Mouse (Mus musculus) CH12.LX (cell line): Measurements from ENCODE around the gene Lrrc58. TPM values are rescaled to one million over a fixed set of nuclear protein-coding genes. Genes with fewer than 3 reads are reported as not detected.

ENCODE experiments used
- DNase-seq: peaks from one replicate; pipeline ENCODE4 v3.0.0-alpha.2; 2013; ENCODE audit errors: extremely low read depth
- H3K27ac ChIP-seq: 2 replicates; pipeline ENCODE4 v1.5.1; 2012; ENCODE audit warnings: low read depth, mild to moderate bottlenecking, control low read depth, moderate library complexity; ENCODE audit not compliant: insufficient read depth
- H3K27me3 ChIP-seq: replicated peaks from 2 replicates; pipeline ENCODE3; 2012; ENCODE audit warnings: inconsistent platforms
- H3K36me3 ChIP-seq, 2 experiments: replicated peaks in 1 of 2; 2 replicates each; pipeline versions ENCODE3 to v1.6.1; 2012; ENCODE audit warnings: inconsistent platforms in 1 of 2, low read length in 1 of 2, mild to moderate bottlenecking in 1 of 2, mixed read lengths in 1 of 2, moderate library complexity in 1 of 2; ENCODE audit not compliant: control insufficient read depth in 1 of 2, insufficient read depth in 1 of 2
- H3K4me1 ChIP-seq, 2 experiments: 2 replicates each; pipeline ENCODE4 v1.6.1; 2012; ENCODE audit warnings: inconsistent platforms in 1 of 2, moderate library complexity in 1 of 2; ENCODE audit not compliant: insufficient read depth in 2 of 2, control insufficient read depth in 1 of 2
- H3K4me2 ChIP-seq: 2 replicates; pipeline ENCODE4 v1.6.1; 2012; ENCODE audit warnings: low read depth, mild to moderate bottlenecking, control low read depth; ENCODE audit not compliant: poor library complexity, insufficient read depth, severe bottlenecking
- H3K4me3 ChIP-seq, 3 experiments: fragments of 150-350 bp in 1 of 3; sonication (generic) in 1 of 3; replicated peaks in 1 of 3; 2 replicates each; pipeline versions ENCODE3 to v1.5.1; 2011 to 2012; ENCODE audit warnings: low read depth in 2 of 3, low read length in 2 of 3, mild to moderate bottlenecking in 2 of 3, moderate library complexity in 2 of 3, control low read depth in 1 of 3, improper control_type of control experiment in 1 of 3, inconsistent platforms in 1 of 3, mixed read lengths in 1 of 3; ENCODE audit not compliant: poor library complexity in 1 of 3
- H3K79me2 ChIP-seq: replicated peaks from 2 replicates; pipeline ENCODE4 v1.6.1; 2012; ENCODE audit warnings: mild to moderate bottlenecking, moderate library complexity; ENCODE audit not compliant: control insufficient read depth, poor library complexity, insufficient read depth, severe bottlenecking; ENCODE audit errors: extremely low read depth
- H3K9ac ChIP-seq: 2 replicates; pipeline ENCODE4 v1.6.1; 2012; ENCODE audit warnings: low read depth, mild to moderate bottlenecking, control low read depth, moderate library complexity; ENCODE audit not compliant: insufficient read depth
- H3K9me3 ChIP-seq: replicated peaks from 2 replicates; pipeline ENCODE3; 2012; ENCODE audit warnings: low read length, inconsistent platforms, mixed read lengths
- CTCF ChIP-seq, 2 experiments: IDR thresholded peaks in 1 of 2; conservative IDR thresholded peaks in 1 of 2; 2 replicates each; pipeline ENCODE4 v1.5.1; 2011 to 2012; ENCODE audit warnings: low read depth in 2 of 2, low read length in 2 of 2, improper control_type of control experiment in 1 of 2, inconsistent platforms in 1 of 2, mild to moderate bottlenecking in 1 of 2, moderate library complexity in 1 of 2
- GABPA ChIP-seq: IDR thresholded peaks from 2 replicates; pipeline ENCODE4 v1.6.1; 2012; ENCODE audit warnings: low read depth, low read length, improper control_type of control experiment, inconsistent platforms; ENCODE audit not compliant: insufficient replicate concordance
- JUND ChIP-seq: conservative IDR thresholded peaks from 2 replicates; pipeline ENCODE4 v1.6.1; 2011; ENCODE audit warnings: low read depth, low read length, improper control_type of control experiment
- MAX ChIP-seq: IDR thresholded peaks from 2 replicates; pipeline ENCODE4 v1.6.1; 2011; ENCODE audit warnings: low read length, improper control_type of control experiment
- MAZ ChIP-seq: IDR thresholded peaks from 2 replicates; pipeline ENCODE4 v1.6.1; 2012; ENCODE audit warnings: low read depth, mild to moderate bottlenecking, inconsistent platforms, low read length, improper control_type of control experiment, moderate library complexity
- NELFE ChIP-seq: IDR thresholded peaks from 2 replicates; pipeline ENCODE4 v1.6.1; 2011; ENCODE audit warnings: low read depth, low read length, improper control_type of control experiment
- NRF1 ChIP-seq: IDR thresholded peaks from 2 replicates; pipeline ENCODE4 v1.6.1; 2014; ENCODE audit warnings: low read depth, mild to moderate bottlenecking, inconsistent platforms, low read length, improper control_type of control experiment, moderate library complexity
- PAX5 ChIP-seq: IDR thresholded peaks from 2 replicates; pipeline ENCODE4 v1.6.1; 2012; ENCODE audit warnings: low read length, inconsistent platforms, mixed read lengths
- POLR2A ChIP-seq: IDR thresholded peaks from 2 replicates; pipeline ENCODE4 v1.6.1; 2011; ENCODE audit warnings: low read depth, mild to moderate bottlenecking, improper control_type of control experiment, low read length
- RAD21 ChIP-seq: IDR thresholded peaks from 2 replicates; pipeline ENCODE4 v1.6.1; 2011; ENCODE audit warnings: low read depth, mild to moderate bottlenecking, low read length, improper control_type of control experiment, moderate library complexity
- SMC3 ChIP-seq: IDR thresholded peaks from 2 replicates; pipeline ENCODE4 v1.6.1; 2011; ENCODE audit warnings: low read depth, low read length, improper control_type of control experiment
- UBTF ChIP-seq: IDR thresholded peaks from 2 replicates; pipeline ENCODE4 v1.6.1; 2012; ENCODE audit warnings: low read depth, mild to moderate bottlenecking, inconsistent platforms, low read length, improper control_type of control experiment, moderate library complexity
- ZNF384 ChIP-seq: IDR thresholded peaks from 2 replicates; pipeline ENCODE4 v1.6.1; 2012; ENCODE audit warnings: low read depth, low read length, improper control_type of control experiment, inconsistent platforms
- dilution Hi-C: fragments of 300-500 bp; cut with MboI; formaldehyde crosslinking; loops from 2 replicates; pipeline ENCODE4 v1.14.3; 2020; ENCODE audit warnings: low sequenced_read_pairs; ENCODE audit not compliant: extremely low pct_unique_long_range_greater_than_20kb, extremely low pct_ligation_motif_present
- in situ Hi-C: fragments of 300-500 bp; cut with MboI; formaldehyde crosslinking; loops from 3 replicates; pipeline ENCODE4 v1.14.3; 2019; ENCODE audit warnings: low sequenced_read_pairs, low pct_ligation_motif_present, low pct_unique_long_range_greater_than_20kb, mixed read lengths
- polyA plus RNA-seq: library from polyadenylated mRNA; unstranded; fragments of >175 nt; gene quantifications from 2 replicates; pipeline ENCODE4 v1.2.1, GENCODE M21; 2012; ENCODE audit warnings: low read depth; ENCODE audit not compliant: insufficient read length
- total RNA-seq, 2 experiments: library from RNA; depleted of rRNA; stranded (reverse); fragments of 300-350 nt in 1 of 2; fragments of >200 nt in 1 of 2; gene quantifications; 2 replicates each; pipeline ENCODE4 v1.2.3; 2012 to 2014

Lrrc58 gene
- total and polyA plus RNA-seq, 3 experiments, result 17.4 to 30.8 (median 28.4) TPM

DNA sequence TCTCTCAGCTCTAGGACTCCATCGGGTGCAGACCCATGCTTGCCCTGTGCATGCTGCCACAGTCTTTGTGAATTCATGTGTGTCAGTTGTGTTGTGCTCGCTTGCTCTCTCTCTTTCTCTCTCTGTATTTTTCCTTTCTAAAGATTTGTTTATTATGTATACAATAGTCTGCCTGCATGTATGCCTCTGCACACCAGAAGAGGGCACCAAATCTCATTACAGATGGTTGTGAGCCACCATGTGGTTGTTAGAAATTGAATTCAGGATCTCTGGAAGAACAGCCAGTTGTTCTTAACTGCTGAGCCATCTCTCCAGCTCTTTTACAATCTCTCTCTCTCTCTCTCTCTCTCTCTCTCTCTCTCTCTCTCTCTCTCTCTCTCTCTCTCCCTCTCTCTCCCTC, 66.7 kb downstream of the Lrrc58 start:
- no peak for DNase-seq
- TF ChIP-seq NRF1 (no peak), GABPA (no peak), RAD21 (peak; percentile 10), MAZ (no peak), NELFE (no peak), JUND (no peak), MAX (no peak), SMC3 (peak; percentile 24), PAX5 (no peak), CTCF (conservative IDR thresholded peaks at IDR 0.05 in 1 of 2, IDR thresholded peaks at IDR 0.05 in 1 of 2; ENCODE audit: low read depth in 2 of 2, low read length in 2 of 2) (peak in 1 of 2 experiments; percentile 59; a peak in 2 of 4 replicates)
- in situ Hi-C loops, result no loop called here

GRCm38 (mm10) chr16:37937276-37937675, 69.1 kb downstream of the Lrrc58 start:
- dilution Hi-C loops, result no loop called here
- H3K9me3 ChIP-seq, result no peaks in the 10 kb centered on the region

More for the DNA sequence above, 66.7 kb downstream of the Lrrc58 start:
- H3K36me3 ChIP-seq, result no peaks in the 10 kb centered on the region
- H3K4me2 ChIP-seq, result no peak overlapping the region
- dilution Hi-C loops, result no loop called here
- H3K9me3 ChIP-seq, result peaks cover 4% of the 10 kb centered on the region
- peaks cover 2 to 10% of the 10 kb centered on the region in 2 experiments; a peak in 2 of 4 replicates for H3K4me1 ChIP-seq
- no peak overlapping the region for H3K27ac ChIP-seq
- no peak overlapping the region for H3K9ac ChIP-seq
- no peaks in the 10 kb centered on the region for H3K79me2 ChIP-seq
- H3K4me3 ChIP-seq, result no peak overlapping the region
- peaks cover 3% of the 10 kb centered on the region for H3K27me3 ChIP-seq

More at GRCm38 (mm10) chr16:37937276-37937675, 69.1 kb downstream of the Lrrc58 start:
- H3K4me3 ChIP-seq, result no peak overlapping the region
- peaks cover 3% of the 10 kb centered on the region for H3K27me3 ChIP-seq
- no peak overlapping the region for H3K9ac ChIP-seq
- no peaks in the 10 kb centered on the region for H3K36me3 ChIP-seq
- no peak overlapping the region for H3K27ac ChIP-seq
- no peak for DNase-seq
- in situ Hi-C loops, result no loop called here
- H3K4me1 ChIP-seq, result peaks cover 5 to 12% of the 10 kb centered on the region in 2 experiments; a peak in 2 of 4 replicates
- H3K4me2 ChIP-seq, result no peak overlapping the region
- TF ChIP-seq MAZ, result no peak
- no peak for TF ChIP-seq SMC3
- no peak for TF ChIP-seq UBTF
- no peak for TF ChIP-seq POLR2A
- TF ChIP-seq GABPA, result no peak
- TF ChIP-seq ZNF384, result no peak
- no peak for TF ChIP-seq RAD21
- no peaks in the 10 kb centered on the region for H3K79me2 ChIP-seq

Other genes with a start within 250 kb of the Lrrc58 start
- gene Ndufb4, start 213.9 kb upstream of the Lrrc58 start, total RNA-seq (2012; rRNA removed), result 70.7 and 72.3 TPM in 2 replicates
- 97.4 and 102 TPM in 2 replicates for gene Ndufb4, start 213.9 kb upstream of the Lrrc58 start, total RNA-seq (2014; rRNA removed)
- 51.8 and 54.2 TPM in 2 replicates for gene Ndufb4, start 213.9 kb upstream of the Lrrc58 start, polyA plus RNA-seq
- gene Fstl1, start 91.5 kb upstream of the Lrrc58 start, total RNA-seq (2012; rRNA removed), result 0.29 and 0.34 TPM in 2 replicates
- gene Fstl1, start 91.5 kb upstream of the Lrrc58 start, total RNA-seq (2014; rRNA removed), result 0.59 and 1.2 TPM in 2 replicates
- 0.80 and 0.87 TPM in 2 replicates for gene Fstl1, start 91.5 kb upstream of the Lrrc58 start, polyA plus RNA-seq
- gene Gm36028, start 7.2 kb upstream of the Lrrc58 start, total RNA-seq (2012; rRNA removed), result 0.17 TPM in 1 of 2 replicates, not detected in the other
- 0.51 TPM in 1 of 2 replicates, not detected in the other for gene Gm36028, start 7.2 kb upstream of the Lrrc58 start, total RNA-seq (2014; rRNA removed)
- gene Gm36028, start 7.2 kb upstream of the Lrrc58 start, polyA plus RNA-seq, result 0.22 TPM in 1 of 2 replicates, not detected in the other
- 0.04 and 0.08 TPM in 2 replicates for gene Gpr156, start 48.1 kb downstream of the Lrrc58 start, total RNA-seq (2012; rRNA removed)
- 0.11 TPM in 1 of 2 replicates, not detected in the other for gene Gpr156, start 48.1 kb downstream of the Lrrc58 start, total RNA-seq (2014; rRNA removed)
- 0.05 and 0.09 TPM in 2 replicates for gene Gpr156, start 48.1 kb downstream of the Lrrc58 start, polyA plus RNA-seq
- gene Gsk3b, start 220.6 kb downstream of the Lrrc58 start, total RNA-seq (2012; rRNA removed), result 15.5 and 15.9 TPM in 2 replicates
- 6.1 and 6.8 TPM in 2 replicates for gene Gsk3b, start 220.6 kb downstream of the Lrrc58 start, total RNA-seq (2014; rRNA removed)
- gene Gsk3b, start 220.6 kb downstream of the Lrrc58 start, polyA plus RNA-seq, result 27.4 and 30.8 TPM in 2 replicates